Mouse (Mus musculus) neural tube, embryonic 12.5 days (tissue): ENCODE measurements around the gene Gm47969. TPM values are rescaled to one million over a fixed set of nuclear protein-coding genes. Genes with fewer than 3 reads are reported as not detected.

Experiments
- ATAC-seq: fragments of 200-750 bp; cut with Nextera tagmentation; 2 replicates; pipeline ENCODE4 v1.8.0; 2017; ENCODE audit warnings: low read depth, mild to moderate bottlenecking, moderate TSS enrichment, moderate library complexity; ENCODE audit not compliant: low FRiP score
- H3K27ac ChIP-seq: fragments of 300-500 bp; sonication (generic); 2 replicates; pipeline ENCODE4 v1.5.1; 2016
- H3K27me3 ChIP-seq: fragments of 300-500 bp; sonication (generic); replicated peaks from 2 replicates; pipeline ENCODE4 v1.6.1; 2016; ENCODE audit warnings: mild to moderate bottlenecking
- H3K36me3 ChIP-seq: fragments of 300-500 bp; sonication (generic); 2 replicates; pipeline ENCODE4 v1.6.1; 2016; ENCODE audit warnings: mild to moderate bottlenecking
- H3K4me1 ChIP-seq: fragments of 300-500 bp; sonication (generic); 2 replicates; pipeline ENCODE4 v1.6.1; 2016
- H3K4me2 ChIP-seq: fragments of 300-500 bp; sonication (generic); replicated peaks from 2 replicates; pipeline ENCODE4 v1.6.1; 2016; ENCODE audit warnings: mild to moderate bottlenecking
- H3K4me3 ChIP-seq: fragments of 300-500 bp; sonication (generic); 2 replicates; pipeline ENCODE4 v1.5.1; 2016
- H3K9ac ChIP-seq: fragments of 300-500 bp; sonication (generic); 2 replicates; pipeline ENCODE4 v1.6.1; 2016; ENCODE audit warnings: mild to moderate bottlenecking
- H3K9me3 ChIP-seq: fragments of 300-500 bp; sonication (generic); 2 replicates; pipeline ENCODE4 v1.6.1; 2016; ENCODE audit warnings: mild to moderate bottlenecking
- WGBS: fragments of 180-500 bp; shearing (Covaris S2); methylation state at CpG from one replicate; pipeline ENCODE4 v1.1.7; 2016; 5-methylcytosine and 5-hydroxymethylcytosine counted together
- polyA plus RNA-seq: library from polyadenylated mRNA; unstranded; fragments of >200 nt; fragmentation: Nextera tagmentation; extraction: Ambion mirVana; gene quantifications from 2 replicates; pipeline ENCODE4 v1.2.1, GENCODE M21; 2016

Gene Gm47969
- polyA plus RNA-seq, 1 experiment from 2014 or later = not detected

DNA sequence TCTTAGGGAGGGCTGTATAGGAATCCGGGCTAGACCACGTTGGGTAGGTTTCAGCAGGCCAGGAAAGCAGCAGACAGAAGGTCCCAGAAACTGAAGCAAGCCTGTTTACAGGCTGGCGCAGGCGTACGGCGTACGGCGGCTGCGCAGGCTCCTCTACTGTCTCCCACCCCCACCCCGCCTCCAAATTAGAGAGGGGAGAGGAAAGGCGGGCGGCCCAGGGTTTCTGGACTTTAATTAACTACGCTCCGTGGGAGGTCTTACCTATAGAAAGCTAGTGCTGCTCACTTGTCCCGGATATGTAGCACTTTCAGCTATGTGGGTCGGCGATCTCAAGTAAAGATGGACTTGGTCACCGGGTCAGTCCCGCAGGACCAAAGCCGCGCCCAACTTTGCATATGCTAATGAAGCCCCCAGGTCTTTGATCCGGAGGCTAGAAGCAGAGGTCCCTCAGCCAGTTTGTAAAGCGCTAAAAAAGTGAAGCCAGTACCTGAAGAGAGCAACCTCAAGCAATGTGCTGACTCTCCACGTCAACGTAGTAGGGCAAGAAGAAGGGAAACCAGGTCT, 6.5 kb upstream of the Gm47969 start, which contains the start of gene Slc19a3:
TSS of gene Slc19a3 (minus strand) at position 340 of the 564 bp plus-strand sequence.
- no peaks in the 10 kb centered on the region for H3K27me3 ChIP-seq
- no peak within 1 kb of the TSS for H3K27ac ChIP-seq
- ATAC-seq = peak; percentile 88
- WGBS = under 1% methylated on average over 25 of the region's 25 CpGs
- H3K4me3 ChIP-seq = peak within 1 kb of the TSS; percentile 44
- peaks cover 2% of the 10 kb centered on the region; the same call in 1 of the 2 replicates for H3K4me1 ChIP-seq
- H3K4me2 ChIP-seq = peak within 1 kb of the TSS; percentile 67
- peak within 1 kb of the TSS; percentile 33; the same call in 1 of the 2 replicates for H3K9ac ChIP-seq
- H3K9me3 ChIP-seq = no peaks in the 10 kb centered on the region
- no peaks in the 10 kb centered on the region for H3K36me3 ChIP-seq

- 82% methylated on average over 4 of the region's 4 CpGs for WGBS
- no peak for ATAC-seq
- no peak overlapping the region for H3K4me2 ChIP-seq
Observed at GRCm38 (mm10) chr1:83039080-83039479, 5.7 kb upstream of the Gm47969 start.

GRCm38 (mm10) chr1:83042380-83042779, 2.4 kb upstream of the Gm47969 start, which contains the start of gene Krtap28-10:
Gene Krtap28-10 (minus strand): TSS chr1:83042480.
- Histone ChIP-seq H3K4me2 (no peak within 1 kb of the TSS), H3K4me1 (no peaks in the 10 kb centered on the region), H3K9ac (no peak within 1 kb of the TSS), H3K36me3 (no peaks in the 10 kb centered on the region), H3K27ac (no peak within 1 kb of the TSS), H3K4me3 (no peak within 1 kb of the TSS), H3K9me3 (no peaks in the 10 kb centered on the region), H3K27me3 (no peaks in the 10 kb centered on the region)
- no peak for ATAC-seq
- 95% methylated on average over 2 of the region's 2 CpGs for WGBS

More at GRCm38 (mm10) chr1:83039080-83039479, 5.7 kb upstream of the Gm47969 start:
- Histone ChIP-seq H3K9ac (no peak overlapping the region), H3K27ac (no peak overlapping the region), H3K4me3 (no peak overlapping the region), H3K4me1 (peaks cover 2% of the 10 kb centered on the region; the same call in 1 of the 2 replicates), H3K27me3 (no peaks in the 10 kb centered on the region), H3K36me3 (no peaks in the 10 kb centered on the region), H3K9me3 (no peaks in the 10 kb centered on the region)

- 69% methylated on average over 1 of the region's 1 CpGs for WGBS
- no peaks in the 10 kb centered on the region for H3K36me3 ChIP-seq
- no peaks in the 10 kb centered on the region for H3K27me3 ChIP-seq
- H3K9ac ChIP-seq = no peak overlapping the region
- H3K4me1 ChIP-seq = no peaks in the 10 kb centered on the region
- no peak for ATAC-seq
- H3K4me2 ChIP-seq = no peak overlapping the region
- H3K27ac ChIP-seq = no peak overlapping the region
- no peak overlapping the region for H3K4me3 ChIP-seq
- H3K9me3 ChIP-seq = no peaks in the 10 kb centered on the region
Observed at GRCm38 (mm10) chr1:83058481-83058880, 13.7 kb downstream of the Gm47969 start.

- no peak within 1 kb of the TSS for H3K4me2 ChIP-seq
- no peak within 1 kb of the TSS for H3K4me3 ChIP-seq
- 90% methylated on average over 9 of the region's 9 CpGs for WGBS
- no peak for ATAC-seq
- no peaks in the 10 kb centered on the region for H3K4me1 ChIP-seq
- no peaks in the 10 kb centered on the region for H3K36me3 ChIP-seq
- no peaks in the 10 kb centered on the region for H3K9me3 ChIP-seq
- H3K9ac ChIP-seq = no peak within 1 kb of the TSS
- no peak within 1 kb of the TSS for H3K27ac ChIP-seq
- H3K27me3 ChIP-seq = no peaks in the 10 kb centered on the region
Observed at GRCm38 (mm10) chr1:83059278-83059677, 14.5 kb downstream of the Gm47969 start, which contains the start of gene A030005K14Rik. Gene A030005K14Rik (minus strand): TSS chr1:83059378.

- Histone ChIP-seq H3K4me1 (no peaks in the 10 kb centered on the region), H3K9me3 (no peaks in the 10 kb centered on the region), H3K36me3 (no peaks in the 10 kb centered on the region), H3K4me3 (no peak within 1 kb of the TSS), H3K27me3 (no peaks in the 10 kb centered on the region), H3K27ac (no peak within 1 kb of the TSS), H3K9ac (no peak within 1 kb of the TSS), H3K4me2 (no peak within 1 kb of the TSS)
- WGBS = 91% methylated on average over 4 of the region's 4 CpGs
- no peak for ATAC-seq
Observed at GRCm38 (mm10) chr1:83060643-83061042, 15.9 kb downstream of the Gm47969 start, which contains the start of gene Krtap28-13. Gene Krtap28-13 (plus strand): TSS chr1:83060930.

DNA sequence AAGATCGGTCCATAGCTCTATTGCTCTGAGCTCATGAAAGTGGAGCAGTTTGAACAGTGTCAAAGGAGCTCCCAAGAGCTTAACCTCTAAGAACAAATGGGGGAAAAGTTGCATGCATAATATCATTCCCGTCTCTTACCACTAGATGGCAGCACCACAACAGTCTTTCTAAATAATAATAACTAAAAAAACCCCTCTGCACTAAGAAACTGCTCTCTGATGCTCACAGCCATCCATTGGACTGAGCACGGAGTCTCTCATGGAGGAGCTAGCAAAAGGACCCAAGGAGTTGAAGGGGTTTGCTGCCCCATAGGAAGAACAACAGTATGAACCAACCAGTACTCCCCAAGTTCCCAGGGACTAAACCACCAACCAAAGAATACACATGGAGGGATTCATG, 20.1 kb downstream of the Gm47969 start:
- no peak overlapping the region for H3K4me3 ChIP-seq
- no peak for ATAC-seq
- no peaks in the 10 kb centered on the region for H3K36me3 ChIP-seq
- no peak overlapping the region for H3K4me2 ChIP-seq
- H3K27me3 ChIP-seq = no peaks in the 10 kb centered on the region
- H3K27ac ChIP-seq = no peak overlapping the region
- 29% methylated on average over 3 of the region's 3 CpGs for WGBS
- no peaks in the 10 kb centered on the region for H3K4me1 ChIP-seq
- H3K9ac ChIP-seq = no peak overlapping the region
- no peaks in the 10 kb centered on the region for H3K9me3 ChIP-seq

GRCm38 (mm10) chr1:83066577-83066976, 21.8 kb downstream of the Gm47969 start:
- Histone ChIP-seq H3K9me3 (no peaks in the 10 kb centered on the region), H3K27ac (no peak overlapping the region), H3K4me1 (no peaks in the 10 kb centered on the region), H3K4me2 (no peak overlapping the region), H3K9ac (no peak overlapping the region), H3K36me3 (no peaks in the 10 kb centered on the region), H3K27me3 (no peaks in the 10 kb centered on the region), H3K4me3 (no peak overlapping the region)
- no peak for ATAC-seq
- 90% methylated on average over 4 of the region's 4 CpGs for WGBS

GRCm38 (mm10) chr1:83067205-83067604, 22.5 kb downstream of the Gm47969 start:
- 91% methylated on average over 10 of the region's 10 CpGs for WGBS
- no peak for ATAC-seq
- Histone ChIP-seq H3K9me3 (no peaks in the 10 kb centered on the region), H3K4me2 (no peak overlapping the region), H3K36me3 (no peaks in the 10 kb centered on the region), H3K9ac (no peak overlapping the region), H3K4me1 (no peaks in the 10 kb centered on the region), H3K4me3 (no peak overlapping the region), H3K27ac (no peak overlapping the region), H3K27me3 (no peaks in the 10 kb centered on the region)

- Histone ChIP-seq H3K4me1 (no peaks in the 10 kb centered on the region), H3K27ac (no peak overlapping the region), H3K9me3 (no peaks in the 10 kb centered on the region), H3K4me3 (no peak overlapping the region), H3K36me3 (no peaks in the 10 kb centered on the region), H3K27me3 (no peaks in the 10 kb centered on the region), H3K4me2 (peak overlapping the region; percentile 30), H3K9ac (no peak overlapping the region)
- ATAC-seq = peak; percentile 17; the same call in 1 of the 2 replicates
- whole genome bisulfite sequencing = 41% methylated on average over 15 of the region's 15 CpGs
Observed at GRCm38 (mm10) chr1:83075526-83076189, 30.9 kb downstream of the Gm47969 start.

DNA sequence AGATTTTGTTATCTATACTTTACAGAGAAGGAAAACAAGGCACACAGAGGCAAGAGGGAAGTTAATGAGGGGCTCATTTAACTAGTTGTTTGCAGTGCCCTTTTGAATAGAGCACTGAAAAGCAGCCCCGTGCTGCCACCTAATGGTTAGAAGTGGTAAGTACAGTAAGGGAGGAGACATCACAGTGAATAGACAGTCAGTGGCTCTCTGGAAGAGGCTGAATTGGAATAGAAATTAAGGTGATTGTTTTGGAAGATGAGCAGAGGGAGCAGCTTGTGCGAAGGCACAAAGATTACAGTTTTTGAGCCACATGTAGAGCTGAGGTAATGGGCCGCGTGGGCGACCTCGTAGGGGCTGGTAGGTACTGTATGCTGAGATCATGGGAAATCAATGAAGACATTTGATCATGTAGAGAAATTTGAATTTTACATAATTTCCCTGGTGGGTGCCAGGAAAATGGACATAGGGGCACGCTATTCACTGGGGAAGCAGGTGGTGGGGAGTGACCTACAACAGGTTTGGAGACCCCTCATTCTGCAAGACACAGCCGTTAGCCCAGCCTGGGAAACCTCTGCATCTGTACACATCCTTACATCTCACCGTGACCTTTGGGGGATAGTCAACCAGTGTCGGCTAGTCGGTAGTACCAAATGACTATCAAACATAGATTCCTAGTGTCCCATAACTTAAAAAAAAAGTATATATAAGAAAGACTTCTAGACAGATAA, 31.6 kb downstream of the Gm47969 start:
- WGBS = 48% methylated on average over 11 of the region's 11 CpGs
- ATAC-seq = peak; percentile 81; the same call in 1 of the 2 replicates
- no peak overlapping the region for H3K4me3 ChIP-seq
- H3K4me2 ChIP-seq = peak overlapping the region; percentile 30
- H3K9ac ChIP-seq = no peak overlapping the region
- H3K27me3 ChIP-seq = no peaks in the 10 kb centered on the region
- H3K4me1 ChIP-seq = no peaks in the 10 kb centered on the region
- no peaks in the 10 kb centered on the region for H3K9me3 ChIP-seq
- H3K36me3 ChIP-seq = no peaks in the 10 kb centered on the region
- H3K27ac ChIP-seq = no peak overlapping the region

GRCm38 (mm10) chr1:83077016-83077415, 32.3 kb downstream of the Gm47969 start:
- 82% methylated on average over 6 of the region's 6 CpGs for WGBS
- Histone ChIP-seq H3K4me3 (no peak overlapping the region), H3K36me3 (no peaks in the 10 kb centered on the region), H3K4me1 (no peaks in the 10 kb centered on the region), H3K27ac (no peak overlapping the region), H3K27me3 (no peaks in the 10 kb centered on the region), H3K4me2 (no peak overlapping the region), H3K9ac (no peak overlapping the region), H3K9me3 (no peaks in the 10 kb centered on the region)
- ATAC-seq = no peak
